Mouse (Mus musculus) forebrain, postnatal 0 days (tissue): ENCODE data around the gene Hopx. TPM values are rescaled to one million over a fixed set of nuclear protein-coding genes. Genes with fewer than 3 reads are reported as not detected.

ENCODE experiments used
- ATAC-seq: fragments of 200-750 bp; cut with Nextera tagmentation; 2 replicates; pipeline ENCODE4 v1.8.0; 2017; ENCODE audit warnings: mild to moderate bottlenecking, moderate library complexity
- DNase-seq: peaks from one replicate; pipeline ENCODE4 v3.0.0-alpha.2; 2015
- H3K27ac ChIP-seq: fragments of 300-500 bp; sonication (generic); 2 replicates; pipeline ENCODE4 v1.5.1; 2014; ENCODE audit warnings: low read depth, mild to moderate bottlenecking, antibody characterized with exemption, low read length, moderate library complexity, mixed read lengths
- H3K27me3 ChIP-seq: fragments of 300-500 bp; sonication (generic); 2 replicates; pipeline ENCODE4 v1.6.1; 2014; ENCODE audit warnings: mild to moderate bottlenecking, low read length, mixed read lengths; ENCODE audit not compliant: insufficient read depth
- H3K36me3 ChIP-seq: fragments of 300-500 bp; sonication (generic); 2 replicates; pipeline ENCODE4 v1.6.1; 2014; ENCODE audit warnings: mild to moderate bottlenecking, moderate library complexity; ENCODE audit not compliant: insufficient read depth
- H3K4me1 ChIP-seq: fragments of 300-500 bp; sonication (generic); 2 replicates; pipeline ENCODE4 v1.6.1; 2014; ENCODE audit warnings: antibody characterized with exemption; ENCODE audit not compliant: insufficient read depth
- H3K4me2 ChIP-seq: fragments of 300-500 bp; sonication (generic); 2 replicates; pipeline ENCODE4 v1.6.1; 2014; ENCODE audit warnings: low read depth, mild to moderate bottlenecking, moderate library complexity
- H3K4me3 ChIP-seq: fragments of 300-500 bp; sonication (generic); 2 replicates; pipeline ENCODE4 v1.5.1; 2014; ENCODE audit warnings: low read depth, low read length, mixed read lengths
- H3K9ac ChIP-seq: fragments of 300-500 bp; sonication (generic); 2 replicates; pipeline ENCODE4 v1.6.1; 2014; ENCODE audit warnings: mild to moderate bottlenecking
- H3K9me3 ChIP-seq: fragments of 300-500 bp; sonication (generic); 2 replicates; pipeline ENCODE4 v1.6.1; 2016; ENCODE audit warnings: low read length
- CTCF ChIP-seq: sonication (generic); IDR thresholded peaks from 2 replicates; pipeline ENCODE4 v1.5.1; 2016; ENCODE audit warnings: antibody characterized with exemption, control low read depth, low read depth
- WGBS: fragments of 180-500 bp; shearing (Covaris S2); extraction: QIAGEN DNeasy Blood & Tissue Kit; methylation state at CpG from one replicate; pipeline ENCODE4 v1.1.7; 2014; 5-methylcytosine and 5-hydroxymethylcytosine counted together
- polyA plus RNA-seq: library from polyadenylated mRNA; unstranded; fragments of >200 nt; fragmentation: Nextera tagmentation; extraction: Ambion mirVana; gene quantifications from 2 replicates; pipeline ENCODE4 v1.2.1, GENCODE M21; 2015
- total RNA-seq: library from RNA; depleted of rRNA; stranded (reverse); fragments of >200 nt; gene quantifications from 2 replicates; pipeline ENCODE4 v1.2.3, GENCODE M21; 2014

The Hopx gene
- total and polyA plus RNA-seq, 2 experiments from 2014 or later = 2.7 to 28.1 TPM

DNA sequence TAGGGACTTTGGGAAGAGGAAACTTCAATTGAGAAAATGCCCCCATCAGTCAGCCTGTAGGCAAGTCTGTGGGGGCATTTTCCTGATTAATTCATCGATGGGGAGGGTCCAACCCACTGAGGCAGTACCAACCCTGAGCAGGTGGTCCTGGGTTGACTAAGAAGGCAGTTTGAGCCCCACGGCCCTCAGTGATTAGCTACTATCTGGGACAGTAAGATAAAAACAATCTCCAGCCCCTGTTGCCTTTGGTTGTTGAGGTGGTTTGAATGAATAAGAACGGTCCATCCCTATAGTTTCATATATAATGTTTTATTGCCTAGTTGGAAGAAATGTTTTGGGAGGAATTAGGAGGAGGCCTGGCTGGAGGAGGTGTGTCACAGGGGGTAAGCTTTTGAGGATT is 36.8 kb upstream of the Hopx start:
- no peak overlapping the region for H3K9ac ChIP-seq
- H3K4me1 ChIP-seq = no peaks in the 10 kb centered on the region
- H3K4me2 ChIP-seq = no peak overlapping the region
- H3K4me3 ChIP-seq = no peak overlapping the region
- H3K9me3 ChIP-seq = no peaks in the 10 kb centered on the region
- H3K36me3 ChIP-seq = no peaks in the 10 kb centered on the region
- DNase-seq (no peak), ATAC-seq (no peak)
- WGBS = 92% methylated on average over 3 of the region's 3 CpGs
- H3K27ac ChIP-seq = no peak overlapping the region
- no peak for TF ChIP-seq CTCF
- H3K27me3 ChIP-seq = no peaks in the 10 kb centered on the region

DNA sequence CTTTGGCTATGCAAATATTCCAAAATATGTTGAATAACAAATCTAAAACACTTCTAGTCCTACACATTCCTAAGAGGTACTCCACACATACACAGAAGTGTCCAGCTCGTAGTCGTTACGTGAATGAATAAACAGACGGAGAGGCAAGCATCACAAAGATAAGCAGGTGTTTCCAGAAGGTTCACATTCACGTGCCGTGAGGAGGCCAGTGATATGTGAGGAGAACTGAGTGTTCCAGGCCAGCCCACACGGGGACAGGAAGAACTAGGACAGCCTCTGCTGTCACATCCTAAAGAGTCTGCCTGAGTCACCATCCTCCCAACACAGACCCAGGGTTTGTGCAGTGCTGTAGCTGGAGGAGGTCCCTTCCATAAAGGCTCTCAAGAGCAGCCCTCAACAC is 36.2 kb upstream of the Hopx start:
- Histone ChIP-seq H3K27me3 (no peaks in the 10 kb centered on the region), H3K4me1 (no peaks in the 10 kb centered on the region), H3K9ac (no peak overlapping the region), H3K4me2 (no peak overlapping the region), H3K4me3 (no peak overlapping the region), H3K27ac (no peak overlapping the region), H3K36me3 (no peaks in the 10 kb centered on the region), H3K9me3 (no peaks in the 10 kb centered on the region)
- ATAC-seq (no peak), DNase-seq (no peak)
- 91% methylated on average over 7 of the region's 7 CpGs for WGBS
- TF ChIP-seq CTCF = no peak

DNA sequence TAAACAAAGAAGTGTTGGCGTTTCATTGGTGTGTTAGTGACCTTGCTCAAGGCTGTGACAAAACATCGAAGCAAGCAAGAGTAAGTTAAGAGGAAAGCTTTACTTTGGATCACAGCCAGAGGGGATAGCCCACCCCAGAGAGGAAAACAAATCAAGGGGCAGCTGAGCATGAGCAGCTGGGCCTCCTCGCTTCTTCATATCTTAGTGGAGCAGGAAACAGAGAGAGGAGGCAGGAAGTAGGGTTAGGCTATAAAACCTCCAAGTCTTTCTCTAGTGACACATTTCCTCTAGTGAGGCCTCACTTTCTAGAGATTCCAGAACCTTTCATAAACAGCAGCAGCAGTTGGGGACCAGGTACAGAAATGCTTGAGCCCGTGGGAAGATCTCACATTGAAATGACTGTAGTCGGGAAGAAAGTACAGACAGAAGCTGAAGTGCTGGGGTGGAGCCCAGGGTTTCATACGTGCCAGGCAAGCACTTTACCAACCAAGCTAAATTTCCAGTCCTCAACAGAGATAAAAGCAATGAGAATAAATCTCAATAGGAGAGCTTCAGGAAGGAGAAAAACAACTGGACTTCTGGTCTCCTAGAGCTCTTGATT is 33.2 kb upstream of the Hopx start:
- TF ChIP-seq CTCF = no peak
- H3K9me3 ChIP-seq = no peaks in the 10 kb centered on the region
- H3K36me3 ChIP-seq = no peaks in the 10 kb centered on the region
- no peak overlapping the region for H3K9ac ChIP-seq
- H3K27me3 ChIP-seq = no peaks in the 10 kb centered on the region
- DNase-seq (no peak), ATAC-seq (no peak)
- no peak overlapping the region for H3K27ac ChIP-seq
- H3K4me2 ChIP-seq = no peak overlapping the region
- 79% methylated on average over 6 of the region's 6 CpGs for WGBS
- H3K4me3 ChIP-seq = no peak overlapping the region
- H3K4me1 ChIP-seq = no peaks in the 10 kb centered on the region

DNA sequence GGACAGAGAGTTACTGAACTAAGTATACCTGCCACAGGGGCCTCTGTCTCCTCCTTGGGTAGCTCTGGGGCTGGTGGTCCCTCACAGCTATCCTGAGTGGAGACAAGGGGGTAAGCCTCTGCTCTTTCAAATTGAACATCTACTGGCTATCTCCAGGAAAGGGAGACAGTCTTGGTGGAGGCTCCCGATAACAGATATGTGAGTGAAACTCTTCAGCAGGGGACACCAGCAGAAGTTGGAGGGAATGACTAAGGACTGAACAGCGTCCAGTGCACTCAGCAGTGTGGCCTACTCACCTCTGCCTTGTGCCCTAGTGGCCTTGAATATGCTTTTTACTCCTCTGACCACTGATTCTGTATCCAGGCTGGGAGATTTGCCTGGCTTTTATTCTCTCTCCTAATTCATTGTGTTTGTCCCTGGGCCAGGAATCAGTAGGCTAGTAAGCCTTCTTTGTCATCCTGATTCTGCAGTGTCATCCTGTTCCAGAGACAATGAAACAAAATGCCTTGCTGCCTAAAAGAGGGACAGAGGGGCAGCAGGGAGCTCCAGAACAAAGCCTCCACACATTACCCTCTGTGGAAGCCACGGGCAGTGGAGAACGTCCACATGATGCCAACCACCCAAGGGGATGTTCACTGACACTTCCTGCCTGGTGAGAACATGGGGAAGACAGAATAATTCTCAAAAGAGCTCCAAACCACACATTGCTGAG is 31.7 kb upstream of the Hopx start:
- Histone ChIP-seq H3K36me3 (no peaks in the 10 kb centered on the region), H3K27me3 (no peaks in the 10 kb centered on the region), H3K9me3 (no peaks in the 10 kb centered on the region), H3K27ac (no peak overlapping the region), H3K4me1 (no peaks in the 10 kb centered on the region), H3K4me3 (no peak overlapping the region), H3K4me2 (no peak overlapping the region), H3K9ac (no peak overlapping the region)
- WGBS = 47% methylated on average over 4 of the region's 4 CpGs
- no peak for TF ChIP-seq CTCF
- no peak for ATAC-seq
- DNase-seq = no peak

DNA sequence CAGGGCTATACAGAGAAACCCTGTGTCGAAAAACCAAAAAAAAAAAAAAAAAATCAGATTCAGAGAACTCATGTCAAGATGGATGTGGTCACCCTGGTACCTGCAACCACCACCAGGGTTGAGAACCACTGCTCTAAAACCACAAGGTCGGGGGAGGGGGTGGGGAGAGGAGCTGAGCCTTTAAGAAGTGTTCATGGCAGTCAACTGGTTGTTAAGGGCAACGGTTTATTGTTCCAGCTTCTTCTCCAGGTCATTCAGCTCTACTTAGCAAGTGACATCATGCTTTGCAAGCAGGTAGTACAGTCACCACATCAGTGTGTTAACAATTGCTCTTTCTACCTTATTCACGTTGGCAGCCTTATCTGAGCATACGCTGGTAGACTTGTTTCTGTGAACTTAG is 29.7 kb upstream of the Hopx start:
- Histone ChIP-seq H3K27ac (no peak overlapping the region), H3K36me3 (no peaks in the 10 kb centered on the region), H3K9ac (no peak overlapping the region), H3K4me1 (no peaks in the 10 kb centered on the region), H3K4me2 (no peak overlapping the region), H3K4me3 (no peak overlapping the region), H3K9me3 (no peaks in the 10 kb centered on the region), H3K27me3 (no peaks in the 10 kb centered on the region)
- ATAC-seq (no peak), DNase-seq (no peak)
- no peak for TF ChIP-seq CTCF
- 63% methylated on average over 5 of the region's 5 CpGs for WGBS

DNA sequence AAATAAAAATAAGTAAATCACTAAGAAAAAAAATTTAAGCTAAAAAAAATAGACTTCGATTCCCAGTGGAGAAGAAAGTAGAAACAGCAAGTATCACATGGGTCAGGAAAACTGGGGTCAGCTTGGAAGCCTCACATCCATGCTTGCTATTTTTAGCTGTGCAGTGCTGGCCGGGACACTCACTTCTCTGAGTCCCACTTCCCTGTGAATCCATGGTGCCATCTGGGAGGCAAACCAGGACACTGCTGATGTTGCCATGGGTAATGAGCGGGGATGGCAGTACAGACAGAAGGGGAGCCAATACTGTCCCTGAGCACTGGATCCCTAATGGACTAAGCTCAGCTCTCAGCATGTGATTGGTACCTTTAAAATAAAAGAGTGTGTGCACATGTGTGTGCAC is 28.2 kb upstream of the Hopx start:
- no peaks in the 10 kb centered on the region for H3K4me1 ChIP-seq
- no peak overlapping the region for H3K4me2 ChIP-seq
- ATAC-seq (no peak), DNase-seq (no peak)
- no peak overlapping the region for H3K4me3 ChIP-seq
- no peaks in the 10 kb centered on the region for H3K9me3 ChIP-seq
- no peaks in the 10 kb centered on the region for H3K36me3 ChIP-seq
- WGBS = 88% methylated on average over 3 of the region's 3 CpGs
- no peak overlapping the region for H3K27ac ChIP-seq
- no peaks in the 10 kb centered on the region for H3K27me3 ChIP-seq
- TF ChIP-seq CTCF = no peak
- H3K9ac ChIP-seq = no peak overlapping the region

DNA sequence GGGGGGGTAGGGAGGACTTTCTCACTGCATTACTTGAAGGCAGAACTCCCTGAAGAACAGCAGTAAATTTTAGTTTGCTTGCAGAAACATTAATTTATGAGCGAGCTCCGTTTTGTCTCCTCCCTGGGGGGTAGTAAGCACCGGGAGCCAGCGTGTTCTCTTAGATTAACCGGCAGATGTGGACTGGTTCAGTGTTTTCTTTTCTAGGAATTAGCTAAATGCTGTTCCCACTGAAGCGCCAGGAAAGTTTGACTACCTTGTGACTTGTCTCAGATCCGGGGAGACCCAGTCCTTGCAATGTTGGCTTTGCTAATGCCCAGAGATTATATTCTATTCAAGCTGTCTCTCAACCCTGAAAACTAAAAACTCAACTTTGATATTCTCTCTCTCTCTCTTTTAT is 26.4 kb upstream of the Hopx start:
- H3K36me3 ChIP-seq = no peaks in the 10 kb centered on the region
- H3K27me3 ChIP-seq = no peaks in the 10 kb centered on the region
- no peak for DNase-seq
- H3K9me3 ChIP-seq = no peaks in the 10 kb centered on the region
- no peak overlapping the region for H3K4me2 ChIP-seq
- WGBS = 73% methylated on average over 7 of the region's 7 CpGs
- H3K9ac ChIP-seq = no peak overlapping the region
- 0 out of 2 replicates have a peak, but pooled peaks cover 8% of the 10 kb centered on the region for H3K4me1 ChIP-seq
- H3K27ac ChIP-seq = no peak overlapping the region
- ATAC-seq = no peak
- TF ChIP-seq CTCF = no peak
- H3K4me3 ChIP-seq = no peak overlapping the region
